Mouse (Mus musculus): ENCODE measurements around the gene Cyb561.
A peak's percentile ranks its signal among the peaks of the same experiment; 100 is the strongest.

Gene Cyb561

DNA sequence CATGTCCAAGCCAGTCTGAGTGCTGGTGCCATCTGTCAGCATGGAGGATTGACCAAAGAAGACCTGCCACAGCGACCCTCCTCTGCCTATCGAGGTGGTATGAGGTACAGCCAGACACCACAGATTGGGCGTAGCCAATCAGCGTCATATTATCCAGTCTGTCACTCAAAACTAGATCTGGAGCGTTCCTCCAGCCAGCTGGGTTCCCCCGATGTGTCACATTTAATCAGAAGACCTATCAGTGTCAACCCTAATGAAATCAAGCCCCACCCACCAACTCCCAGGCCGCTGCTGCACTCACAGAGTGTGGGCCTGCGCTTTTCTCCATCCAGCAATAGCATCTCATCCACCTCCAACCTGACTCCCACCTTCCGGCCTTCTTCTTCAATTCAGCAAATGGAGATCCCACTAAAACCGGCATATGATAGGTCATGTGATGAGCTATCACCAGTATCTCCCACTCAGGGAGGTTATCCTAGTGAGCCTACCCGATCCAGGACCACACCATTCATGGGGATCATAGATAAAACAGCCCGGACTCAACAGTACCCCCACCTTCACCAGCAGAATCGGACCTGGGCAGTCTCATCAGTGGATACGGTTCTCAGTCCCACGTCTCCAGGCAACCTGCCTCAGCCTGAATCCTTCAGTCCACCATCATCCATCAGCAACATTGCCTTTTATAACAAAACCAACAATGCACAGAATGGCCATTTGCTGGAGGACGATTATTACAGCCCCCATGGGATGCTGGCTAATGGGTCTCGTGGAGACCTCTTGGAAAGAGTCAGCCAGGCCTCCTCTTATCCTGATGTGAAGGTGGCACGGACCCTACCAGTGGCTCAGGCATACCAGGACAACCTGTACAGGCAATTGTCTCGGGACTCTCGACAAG is 30.1 kb downstream of the Cyb561 start:
- peak; percentile 21; the same call in 1 of the 2 replicates for ATAC-seq (ENCODE audit: low TSS enrichment)

DNA sequence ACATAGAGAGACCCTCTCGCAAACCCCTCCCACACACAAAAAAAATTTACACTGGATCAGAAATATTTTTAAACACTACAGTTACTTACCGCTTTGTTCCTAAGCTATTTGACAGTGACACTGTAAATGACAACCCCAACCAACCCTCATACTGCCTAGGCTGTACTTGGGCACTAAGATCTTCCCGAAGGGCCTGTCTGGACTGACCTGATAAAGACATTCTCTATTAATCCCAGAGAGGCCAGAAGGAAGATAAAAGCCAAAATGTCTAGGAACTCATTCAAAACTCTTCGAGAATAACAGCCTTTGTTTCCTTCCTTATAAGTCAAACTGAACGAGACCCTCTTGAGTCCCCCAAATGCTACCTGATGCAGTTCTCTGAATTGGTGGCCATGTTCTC is 31.9 kb downstream of the Cyb561 start:
- no peak for ATAC-seq (ENCODE audit: low TSS enrichment)

DNA sequence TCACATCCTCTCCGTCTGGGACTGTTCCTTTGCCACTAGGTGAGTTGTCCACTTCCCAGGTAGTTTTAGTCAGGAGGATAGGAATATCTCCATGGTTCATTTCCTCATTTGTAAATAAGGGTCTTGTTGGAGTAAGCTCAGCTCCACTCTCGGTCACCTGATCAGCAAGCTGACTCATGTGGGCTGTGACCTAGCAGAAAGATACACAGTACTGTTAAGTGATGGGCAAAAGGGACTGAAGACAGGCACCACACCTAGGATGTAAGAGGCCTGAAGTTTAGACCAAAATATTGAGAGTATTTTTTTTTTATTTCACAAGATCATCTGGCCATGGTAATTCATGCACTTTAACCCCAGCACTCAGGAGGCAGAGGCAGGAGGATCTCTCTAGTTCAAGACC is 32.3 kb downstream of the Cyb561 start:
- ATAC-seq (ENCODE audit: low TSS enrichment) = no peak

DNA sequence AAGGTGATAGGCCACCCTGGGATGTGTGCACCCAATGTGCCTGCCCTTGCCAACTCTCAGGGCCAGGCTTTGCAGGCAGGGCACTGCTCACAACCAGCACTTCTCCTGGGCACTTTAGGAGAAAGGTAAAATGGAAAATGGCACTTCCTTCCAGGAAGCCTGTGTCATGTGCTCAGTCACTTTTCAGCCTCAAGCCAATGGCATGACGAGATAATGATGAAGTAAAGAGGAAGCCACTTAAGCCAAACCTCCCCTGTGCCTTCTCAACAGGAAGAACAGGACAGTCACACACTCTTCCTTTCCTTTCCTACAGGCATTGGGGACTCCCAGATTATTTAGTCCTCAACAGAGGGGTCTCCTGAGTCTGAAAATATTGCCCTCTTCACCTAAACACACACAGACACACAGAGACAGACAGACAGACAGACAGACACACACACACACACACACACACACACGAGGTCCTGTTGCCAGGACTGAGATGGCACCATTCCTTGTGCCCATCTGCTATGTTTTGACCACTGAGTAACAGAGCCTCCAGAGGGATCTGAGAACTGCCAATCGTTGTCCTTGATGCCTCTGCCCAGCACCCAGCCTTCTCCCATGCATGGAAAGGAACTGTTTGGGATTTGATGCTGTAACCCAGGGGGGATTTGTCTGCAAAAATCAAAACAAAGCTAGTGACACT is 32.9 kb downstream of the Cyb561 start:
- no peak for ATAC-seq (ENCODE audit: low TSS enrichment)

DNA sequence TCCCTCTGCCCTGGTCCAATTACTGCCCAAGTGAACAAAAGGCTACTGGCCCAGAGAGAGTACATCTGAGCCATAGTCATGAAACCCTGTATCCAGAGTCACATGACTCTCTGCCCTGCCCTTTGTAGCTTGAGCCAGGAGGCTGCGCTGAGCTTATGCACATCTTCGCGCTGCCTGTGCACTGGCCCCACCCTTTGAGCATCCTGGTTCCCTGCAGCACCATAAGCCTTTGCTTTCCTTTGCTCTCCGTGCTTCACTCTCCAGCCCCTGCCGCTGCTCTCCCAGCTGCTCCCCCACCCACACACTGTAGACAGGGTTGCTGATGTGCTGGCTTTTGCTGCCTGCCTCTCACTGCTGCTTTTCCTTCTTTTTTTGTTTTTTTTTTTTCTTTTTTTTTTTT is 39.6 kb downstream of the Cyb561 start:
- ATAC-seq (ENCODE audit: low TSS enrichment) = peak; percentile 71

DNA sequence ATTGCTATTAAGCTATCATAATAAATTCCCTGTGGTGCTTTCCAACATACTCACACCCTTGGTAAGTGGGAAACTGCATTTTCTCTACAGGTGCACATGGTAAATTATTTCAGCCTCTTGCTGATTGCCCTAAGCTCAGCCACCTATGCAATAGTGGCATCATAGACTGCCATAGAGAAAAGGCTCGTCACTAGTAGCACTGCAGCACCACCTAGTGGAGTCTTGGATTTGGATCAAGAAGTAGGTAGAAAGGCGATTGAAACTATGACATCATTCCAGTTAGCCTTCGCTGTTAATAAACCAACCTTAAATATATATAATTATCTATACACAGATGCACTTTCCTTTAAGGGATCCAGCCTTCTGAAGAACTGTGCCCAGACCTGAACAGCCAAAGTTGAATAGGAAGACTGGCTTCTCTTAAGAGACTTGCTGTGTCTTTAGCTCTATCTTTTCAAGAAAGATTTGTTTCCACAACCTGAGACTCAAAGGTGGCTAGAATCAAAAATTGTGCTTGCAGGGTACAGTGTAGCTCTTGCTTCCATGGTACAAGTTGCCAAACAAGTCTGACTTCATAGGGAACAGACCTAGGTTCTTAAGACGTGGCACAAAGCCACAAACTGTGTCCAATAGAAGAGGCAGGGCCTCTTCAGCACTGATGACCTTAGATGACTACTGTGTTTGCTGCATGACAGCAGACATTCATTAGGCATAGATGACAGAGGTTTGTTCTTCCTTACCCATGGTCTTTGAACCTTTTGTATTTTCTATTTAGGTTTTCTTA is 41.4 kb downstream of the Cyb561 start:
- peak; percentile 75 for ATAC-seq (ENCODE audit: low TSS enrichment)

DNA sequence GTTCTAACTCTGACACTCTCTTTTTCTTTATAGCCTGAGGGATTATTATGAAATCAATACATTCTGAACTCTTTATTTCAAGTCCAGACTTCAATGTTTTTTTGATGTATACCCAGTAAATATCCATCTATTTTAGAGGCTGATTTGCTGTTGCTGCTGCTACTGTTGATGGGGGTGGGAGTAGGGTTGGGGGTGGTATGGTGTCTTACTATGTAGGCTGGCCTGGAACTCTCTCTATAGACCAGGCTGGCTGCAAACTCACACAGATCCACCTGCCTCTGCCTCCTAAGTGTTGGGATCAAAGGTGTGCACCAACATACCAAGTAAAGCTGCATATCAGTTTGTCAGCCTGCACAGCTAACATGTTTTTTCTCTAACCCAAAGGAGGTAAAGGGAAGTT is 42.0 kb downstream of the Cyb561 start:
- ATAC-seq (ENCODE audit: low TSS enrichment) = no peak; the same call in 1 of the 2 replicates

DNA sequence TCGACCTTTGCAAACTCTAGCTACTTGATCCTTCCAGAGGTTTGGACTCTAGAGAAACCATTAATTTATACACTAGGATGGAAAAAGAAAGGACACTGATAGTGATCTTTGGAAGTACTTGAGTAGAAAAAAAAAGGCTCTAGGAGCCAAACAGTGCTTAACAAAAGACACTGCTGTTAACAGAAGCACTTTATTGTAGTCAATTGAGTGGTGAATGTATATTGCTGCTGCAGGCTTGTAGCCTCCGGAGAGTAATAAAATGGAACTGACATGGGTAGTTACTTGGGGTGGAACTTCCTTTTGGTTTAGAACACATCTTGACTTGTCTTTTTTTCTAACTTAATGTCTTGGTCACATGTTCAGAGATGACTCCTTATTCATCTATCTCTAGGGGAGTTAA is 43.5 kb downstream of the Cyb561 start:
- ATAC-seq (ENCODE audit: low TSS enrichment) = no peak

DNA sequence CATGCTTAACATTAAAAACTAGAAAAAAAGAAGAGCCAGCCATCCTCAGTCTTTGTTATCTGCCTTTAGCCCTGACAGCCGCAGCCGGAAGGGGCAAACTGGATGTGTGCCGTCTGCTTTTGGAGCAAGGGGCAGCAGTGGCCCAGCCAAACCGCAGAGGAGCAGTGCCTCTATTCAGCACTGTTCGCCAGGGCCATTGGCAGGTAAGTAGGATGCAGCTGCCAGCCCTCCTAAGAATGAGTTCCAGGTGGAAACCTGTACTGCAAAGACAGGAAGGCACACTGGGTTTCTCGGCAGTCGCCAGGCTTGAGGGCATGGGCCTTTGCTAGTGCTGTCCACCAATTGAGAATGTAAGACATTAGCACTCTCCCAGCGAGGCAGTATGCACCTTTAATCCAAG is 44.2 kb downstream of the Cyb561 start:
- no peak for ATAC-seq (ENCODE audit: low TSS enrichment)

DNA sequence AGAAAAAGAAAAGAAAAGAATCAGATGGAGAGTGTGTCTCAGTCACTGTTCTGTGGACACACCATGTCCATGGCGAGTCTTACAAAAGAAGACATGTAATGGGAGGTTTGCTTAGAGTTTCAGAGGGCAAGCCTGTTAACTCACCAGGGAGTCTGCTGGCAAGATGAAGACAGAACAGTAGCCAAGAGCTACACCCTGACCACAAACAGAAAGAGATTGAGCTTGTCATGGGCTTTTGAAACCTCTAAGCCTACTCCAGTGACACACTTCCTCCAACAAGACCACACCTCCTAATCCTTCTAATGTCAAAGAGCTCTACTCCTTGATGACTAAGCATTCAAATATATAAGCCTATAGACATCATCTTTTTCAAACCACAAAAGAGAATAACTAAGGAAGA is 45.8 kb downstream of the Cyb561 start:
- no peak for ATAC-seq (ENCODE audit: low TSS enrichment)

DNA sequence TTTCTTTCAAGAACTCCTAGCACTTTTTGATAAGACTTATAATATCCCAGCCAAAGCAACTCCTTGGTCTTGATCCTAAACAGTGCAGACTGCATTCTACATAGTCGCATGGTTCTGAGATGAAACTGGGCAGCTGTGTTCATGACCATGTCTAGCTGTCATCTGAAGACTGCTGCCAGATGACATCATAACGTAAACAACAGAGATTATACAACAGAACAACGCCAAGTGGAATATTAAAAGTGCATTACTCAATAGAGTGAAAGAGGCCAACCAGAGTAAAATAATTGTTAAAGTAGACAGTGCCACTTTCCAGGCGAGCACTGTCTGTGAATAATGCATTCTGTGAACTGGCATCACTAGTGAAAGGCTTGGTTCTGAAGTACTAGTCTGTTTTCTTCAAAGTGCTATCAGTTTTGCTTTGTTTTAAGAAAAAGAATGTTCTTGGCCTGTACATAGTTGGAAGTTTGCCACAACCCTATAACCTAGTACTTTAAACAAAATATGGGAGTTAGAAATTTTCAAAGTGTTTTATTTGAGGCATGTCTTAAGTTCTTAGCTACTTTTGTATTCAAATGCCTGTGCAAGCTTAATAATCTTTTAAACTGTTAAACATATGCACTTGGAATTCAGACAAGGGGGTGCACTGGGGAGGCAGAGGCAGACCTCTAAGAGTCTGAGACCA is 47.5 kb downstream of the Cyb561 start:
- ATAC-seq (ENCODE audit: low TSS enrichment) = no peak

DNA sequence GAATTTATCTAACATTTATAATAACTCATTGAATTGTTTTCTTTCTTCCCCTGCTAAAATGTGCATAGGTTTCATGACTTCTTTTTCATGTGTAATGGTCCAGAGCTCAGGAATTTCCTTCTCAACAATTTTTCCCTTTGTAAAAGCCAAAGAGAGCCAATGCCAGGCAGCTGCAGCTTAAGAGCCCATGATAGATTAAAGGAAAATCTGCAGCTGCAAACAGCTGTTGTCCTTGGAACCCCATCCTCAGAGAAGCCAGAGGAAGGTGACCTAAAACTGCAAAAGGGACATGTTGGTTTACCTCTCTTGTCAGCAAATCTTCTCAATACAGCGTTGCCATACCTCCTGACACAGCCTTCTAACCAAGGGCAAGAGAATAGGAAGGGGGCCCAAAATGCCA is 50.2 kb downstream of the Cyb561 start:
- ATAC-seq (ENCODE audit: low TSS enrichment) = no peak

DNA sequence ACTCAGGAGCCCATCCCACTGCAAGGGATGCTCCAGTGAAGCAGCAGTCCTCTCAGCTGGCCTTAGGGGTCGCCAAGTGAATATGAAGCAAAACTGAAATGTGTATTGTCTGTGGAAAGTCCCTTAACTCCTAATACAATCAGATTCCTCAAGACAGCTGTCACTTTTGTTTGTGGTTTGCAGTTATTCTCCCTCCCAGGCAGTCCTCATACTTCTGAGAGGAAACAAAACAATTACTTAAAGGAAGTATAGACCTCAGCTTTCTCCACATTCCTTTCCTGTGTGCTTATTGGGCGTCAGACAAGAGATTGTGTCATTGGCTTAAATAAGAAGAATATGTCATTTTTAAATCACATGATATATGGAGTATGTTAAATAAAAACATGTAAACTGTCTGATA is 51.6 kb downstream of the Cyb561 start:
- no peak for ATAC-seq (ENCODE audit: low TSS enrichment)

DNA sequence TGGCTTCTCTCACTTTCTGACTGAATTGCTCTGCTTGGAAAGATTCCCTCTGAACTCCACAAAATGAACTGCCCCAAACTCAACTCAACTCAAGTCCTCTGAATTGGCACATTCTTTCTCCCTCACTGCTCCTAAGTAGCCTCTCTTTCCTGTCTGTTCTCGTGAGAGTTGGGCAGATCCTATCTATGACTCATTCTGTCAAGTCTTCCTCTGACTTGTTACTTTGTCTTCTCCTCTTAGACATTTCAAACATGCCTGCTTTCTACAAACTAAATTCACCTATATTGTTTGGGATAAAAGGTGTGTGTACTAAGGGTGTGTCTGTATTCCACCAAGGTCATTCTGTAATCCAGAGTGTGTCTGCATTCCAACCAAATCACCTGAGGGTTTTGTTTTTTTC is 54.0 kb downstream of the Cyb561 start:
- ATAC-seq (ENCODE audit: low TSS enrichment) = no peak

DNA sequence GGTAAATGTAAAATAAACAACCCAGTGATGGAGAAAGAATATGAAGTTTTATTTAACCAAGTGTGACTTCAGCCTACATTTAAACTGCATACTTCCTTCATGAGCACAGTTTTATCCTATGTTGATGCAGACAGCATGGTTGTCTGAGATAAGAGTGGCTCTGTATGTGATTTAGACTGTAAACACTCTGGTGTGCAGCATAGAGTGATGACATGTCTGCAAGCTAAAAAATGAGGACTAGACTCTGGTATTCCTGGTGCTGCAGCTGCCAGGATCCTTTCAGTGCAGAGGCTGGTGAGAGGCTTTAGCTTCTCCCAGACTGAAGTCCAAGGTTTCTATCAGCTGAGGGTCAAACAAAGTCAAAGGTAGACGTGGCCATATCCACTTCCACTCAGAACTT is 65.9 kb downstream of the Cyb561 start:
- ATAC-seq (ENCODE audit: low TSS enrichment) = no peak

DNA sequence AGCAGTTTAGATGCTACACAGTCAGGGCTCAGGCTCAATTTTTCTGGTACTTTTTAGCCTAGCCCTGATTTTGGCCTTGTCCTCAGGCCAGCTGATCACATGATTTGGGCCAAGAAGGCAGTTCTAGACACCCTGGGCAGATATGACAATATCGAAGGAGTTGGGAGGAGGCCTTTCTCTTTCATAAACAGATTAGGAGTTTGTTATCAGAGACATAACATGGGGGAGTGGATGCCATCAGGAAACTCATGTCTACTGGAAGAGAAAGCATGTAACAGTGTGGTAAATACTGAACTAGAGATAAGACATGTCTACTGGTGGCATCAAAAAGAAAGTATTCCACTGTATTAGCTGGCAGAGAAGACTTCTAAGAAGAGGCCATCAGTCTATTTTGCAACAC is 67.6 kb downstream of the Cyb561 start:
- no peak for ATAC-seq (ENCODE audit: low TSS enrichment)
